Mouse (Mus musculus) liver (tissue): ENCODE data around the gene Atp1a2.

ENCODE experiments used
- DNase-seq: peaks from one replicate; pipeline ENCODE4 v3.0.0-alpha.2; 2020; ENCODE audit warnings: mixed read lengths

Gene Atp1a2

GRCm38 (mm10) chr1:172302851-172303250 lies 5.0 kb upstream of the Atp1a2 start:
- DNase-seq = no peak

GRCm38 (mm10) chr1:172302311-172302710 lies 4.4 kb upstream of the Atp1a2 start:
- DNase-seq = no peak

GRCm38 (mm10) chr1:172301180-172301579 lies 3.3 kb upstream of the Atp1a2 start:
- DNase-seq = no peak

- DNase-seq = no peak
Observed at GRCm38 (mm10) chr1:172300247-172300646, 2.4 kb upstream of the Atp1a2 start.

- DNase-seq = no peak
Observed at GRCm38 (mm10) chr1:172299528-172299927, 1.7 kb upstream of the Atp1a2 start.

- DNase-seq = no peak
Observed at GRCm38 (mm10) chr1:172296816-172297510, 901 bp downstream of the Atp1a2 start.

GRCm38 (mm10) chr1:172295751-172296197 lies 2.1 kb downstream of the Atp1a2 start:
- DNase-seq = no peak

- no peak for DNase-seq
Observed at GRCm38 (mm10) chr1:172293449-172293848, 4.4 kb downstream of the Atp1a2 start.

- no peak for DNase-seq
Observed at GRCm38 (mm10) chr1:172292880-172293279, 5.0 kb downstream of the Atp1a2 start.

GRCm38 (mm10) chr1:172289617-172289946 lies 8.3 kb downstream of the Atp1a2 start:
- no peak for DNase-seq

- no peak for DNase-seq
Observed at GRCm38 (mm10) chr1:172288900-172289616, 8.8 kb downstream of the Atp1a2 start.

- no peak for DNase-seq
Observed at GRCm38 (mm10) chr1:172286740-172287139, 11.1 kb downstream of the Atp1a2 start.

- DNase-seq = no peak
Observed at GRCm38 (mm10) chr1:172284221-172284620, 13.6 kb downstream of the Atp1a2 start.

- DNase-seq = no peak
Observed at GRCm38 (mm10) chr1:172283073-172283472, 14.8 kb downstream of the Atp1a2 start.

- no peak for DNase-seq
Observed at GRCm38 (mm10) chr1:172281522-172282254, 16.2 kb downstream of the Atp1a2 start.

GRCm38 (mm10) chr1:172279768-172280509 lies 17.9 kb downstream of the Atp1a2 start:
- no peak for DNase-seq

GRCm38 (mm10) chr1:172278328-172278727 lies 19.5 kb downstream of the Atp1a2 start:
- DNase-seq = no peak

- no peak for DNase-seq
Observed at GRCm38 (mm10) chr1:172277172-172277571, 20.7 kb downstream of the Atp1a2 start.

GRCm38 (mm10) chr1:172274547-172274946 lies 23.3 kb downstream of the Atp1a2 start:
- no peak for DNase-seq

GRCm38 (mm10) chr1:172274116-172274515 lies 23.7 kb downstream of the Atp1a2 start:
- no peak for DNase-seq

GRCm38 (mm10) chr1:172273386-172273785 lies 24.5 kb downstream of the Atp1a2 start:
- DNase-seq = no peak

GRCm38 (mm10) chr1:172271765-172272164 lies 26.1 kb downstream of the Atp1a2 start:
- no peak for DNase-seq

GRCm38 (mm10) chr1:172271208-172271607 lies 26.7 kb downstream of the Atp1a2 start:
- no peak for DNase-seq
